Mouse (Mus musculus) brain, embryonic 14.5 days (tissue): ENCODE results near the gene Tcstv3. TPM values are rescaled to one million over a fixed set of nuclear protein-coding genes. Genes with fewer than 3 reads are reported as not detected.
"Not testable (repeated sequence)": the region's sequence is repeated elsewhere in the genome, so short reads cannot be mapped to it uniquely, and the experiment has no call there.

Experiments
- DNase-seq: peaks from one replicate; pipeline ENCODE4 v3.0.0-alpha.2; 2011; ENCODE audit warnings: low read depth
- CTCF ChIP-seq: fragments of 200-500 bp; IDR thresholded peaks from 2 replicates; pipeline ENCODE4 v1.5.1; 2012; ENCODE audit warnings: inconsistent platforms, mild to moderate bottlenecking, moderate library complexity, borderline replicate concordance; ENCODE audit not compliant: insufficient read depth, insufficient read length; ENCODE audit errors: extremely low read depth
- POLR2A ChIP-seq: fragments of 200-500 bp; IDR thresholded peaks from 2 replicates; pipeline ENCODE4 v1.6.1; 2012; ENCODE audit warnings: mild to moderate bottlenecking, inconsistent platforms, borderline replicate concordance; ENCODE audit not compliant: poor library complexity, insufficient read depth, insufficient read length, severe bottlenecking; ENCODE audit errors: extremely low read depth
- polyA plus RNA-seq: library from polyadenylated mRNA; depleted of rRNA; stranded (reverse); fragments of >200 nt; gene quantifications from 2 replicates; pipeline ENCODE4 v1.2.3, GENCODE M21; 2012; rRNA removed

Tcstv3 gene
- polyA plus RNA-seq: not detected in 2 replicates

DNA sequence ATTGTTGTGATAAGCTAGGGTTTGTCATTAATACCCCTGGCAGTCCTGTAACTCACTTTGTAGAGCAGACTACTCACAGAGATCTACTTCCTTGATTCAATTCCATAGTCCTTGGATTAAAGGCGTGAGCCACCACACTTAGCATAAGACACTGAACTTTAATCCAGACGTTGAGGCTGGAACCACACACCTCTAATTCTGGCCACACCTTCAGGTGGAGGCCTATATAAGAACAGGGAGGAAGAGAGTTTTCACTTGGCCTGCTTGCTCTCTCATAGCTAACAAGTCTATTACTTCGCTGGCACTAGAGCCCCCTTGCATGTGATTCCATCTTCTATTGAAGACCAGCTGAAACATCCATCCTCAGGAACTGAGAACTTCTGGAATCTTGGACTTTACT is at the start of gene Tcstv3:
Gene Tcstv3, plus strand, starts transcription at position 301 of the 400 bp plus-strand sequence.
- not testable (repeated sequence) for DNase-seq

DNA sequence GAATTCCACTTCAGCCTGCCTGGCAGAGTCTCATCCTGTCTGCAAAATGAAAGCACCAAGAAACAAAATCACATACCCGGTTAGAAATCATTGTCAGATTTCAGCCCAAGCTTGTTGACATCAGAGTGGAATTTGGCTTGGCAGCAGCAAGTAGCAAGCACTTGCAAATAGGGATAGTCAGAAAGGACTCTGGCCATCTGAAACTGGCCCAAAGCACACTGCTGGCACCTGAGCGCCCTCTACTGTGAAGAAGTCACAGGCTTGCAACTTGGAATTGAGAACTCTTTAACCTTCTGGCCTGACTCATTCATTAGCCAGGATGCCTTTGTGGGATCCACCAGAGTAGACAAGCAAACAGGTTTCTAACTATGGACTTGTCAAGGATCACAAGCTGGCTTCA is 38.8 kb upstream of the Tcstv3 start:
- not testable (repeated sequence) for DNase-seq

DNA sequence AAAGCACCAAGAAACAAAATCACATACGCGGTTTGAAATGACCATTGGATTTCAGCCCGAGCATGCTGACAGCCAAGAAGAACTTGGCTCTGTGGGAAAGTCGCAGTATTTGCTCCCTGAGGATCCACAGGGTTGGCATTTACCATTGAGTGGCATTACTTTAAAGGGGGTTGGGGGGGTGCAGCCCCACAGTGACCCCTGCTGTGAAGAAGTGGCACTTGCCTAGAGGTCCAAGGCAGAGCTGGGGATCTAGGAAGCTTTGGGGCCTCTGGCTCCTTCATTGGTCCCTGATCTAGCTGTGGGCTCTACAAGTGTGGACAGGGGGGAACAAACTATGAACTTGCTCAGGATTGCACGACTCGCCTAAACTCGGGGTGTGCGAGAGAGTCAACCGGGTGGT is 37.9 kb upstream of the Tcstv3 start:
- DNase-seq: no peak
- no peak for TF ChIP-seq POLR2A
- no peak for TF ChIP-seq CTCF

DNA sequence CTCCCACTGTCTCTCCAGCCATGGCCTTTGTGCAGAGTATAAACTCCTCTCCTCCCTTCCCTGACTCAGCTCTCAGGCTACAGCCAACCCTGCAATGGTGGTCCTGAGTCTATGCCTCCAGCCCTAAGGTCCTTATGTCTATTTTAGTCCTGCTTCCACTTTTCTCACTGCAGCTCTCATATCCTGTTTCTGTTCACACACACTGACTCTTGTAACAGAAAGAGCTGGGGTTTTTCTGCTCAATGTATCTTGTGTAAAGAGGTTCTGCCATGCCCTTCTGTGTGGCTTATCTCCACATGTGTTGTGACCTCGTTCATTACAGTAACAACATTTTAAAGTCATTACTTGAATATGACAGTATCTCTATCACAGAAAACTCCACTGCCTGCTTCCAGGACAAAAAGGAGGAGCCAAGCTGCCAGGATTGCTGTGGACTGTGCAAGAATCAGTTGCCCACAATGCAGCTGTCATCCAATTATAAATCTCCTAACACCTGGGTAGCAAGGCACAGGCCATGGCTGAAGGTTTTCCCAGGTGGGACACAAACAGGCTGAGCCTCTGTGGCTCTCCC is 17.3 kb upstream of the Tcstv3 start:
- no peak for DNase-seq
- TF ChIP-seq POLR2A (no peak), CTCF (no peak)

DNA sequence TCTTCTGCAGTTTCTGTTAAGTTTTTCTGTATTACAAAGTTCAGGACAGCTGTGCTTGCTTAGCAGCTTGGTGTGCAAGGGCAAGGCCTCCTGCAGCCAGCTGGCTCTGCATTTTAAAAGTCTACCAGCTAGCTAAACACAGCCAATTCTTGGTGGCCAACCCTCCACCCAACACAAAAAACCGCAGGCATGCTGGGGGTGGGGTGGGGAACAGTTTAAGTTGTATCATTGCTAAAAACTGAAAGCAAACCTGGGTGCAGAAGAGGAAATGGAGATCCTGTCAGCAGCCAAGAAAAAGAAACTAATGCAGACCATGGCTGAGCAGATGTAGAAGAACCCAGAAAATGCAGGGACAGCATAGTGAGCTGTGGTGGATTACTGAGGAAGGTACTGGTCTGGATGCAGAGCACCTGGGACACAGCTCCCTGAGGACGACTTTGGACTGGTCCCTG is 16.7 kb upstream of the Tcstv3 start, which contains the start of gene BC147527:
Gene BC147527, plus strand, starts transcription at position 402 of the 452 bp plus-strand sequence.
- no peak for TF ChIP-seq POLR2A
- no peak for TF ChIP-seq CTCF
- DNase-seq: no peak

DNA sequence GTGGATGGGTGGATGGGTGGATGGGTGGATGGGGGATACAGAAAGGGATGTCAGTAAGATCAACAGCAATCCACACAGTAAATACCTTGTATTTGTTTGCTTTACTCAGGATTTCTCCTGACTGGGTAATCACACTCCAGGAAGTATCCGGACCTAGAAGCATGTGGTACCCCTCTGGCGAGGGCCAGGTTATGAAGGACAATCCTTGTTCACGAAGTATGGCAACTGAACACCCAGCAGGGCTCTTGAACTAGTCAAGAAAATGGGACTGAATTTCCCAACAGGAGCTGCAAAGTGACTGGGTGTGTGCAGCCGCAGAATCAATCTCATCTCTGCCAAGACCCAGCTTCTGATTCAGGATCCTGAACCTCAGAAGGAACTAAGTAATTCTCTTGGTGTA is 15.8 kb upstream of the Tcstv3 start:
- DNase-seq: no peak
- TF ChIP-seq CTCF: no peak
- TF ChIP-seq POLR2A: no peak

DNA sequence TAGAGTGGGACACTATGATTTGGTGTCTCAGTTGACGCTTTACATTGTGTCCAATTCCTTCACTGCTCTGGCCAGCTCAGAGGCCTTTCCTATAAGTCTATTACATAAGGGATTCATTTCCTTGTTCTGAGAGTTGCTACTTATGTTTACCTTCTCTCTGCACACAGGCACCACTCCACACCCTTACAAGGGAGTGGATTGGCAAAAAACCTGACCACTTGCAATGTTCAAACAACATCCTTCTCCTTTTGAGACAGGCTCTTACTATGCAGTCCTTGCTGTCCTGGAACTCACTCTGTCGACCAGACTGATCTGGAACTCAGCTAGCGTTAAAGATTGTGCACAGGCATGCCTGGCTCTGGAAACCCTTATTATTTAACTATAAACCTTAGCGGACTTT is 5.9 kb upstream of the Tcstv3 start:
- no peak for DNase-seq
- no peak for TF ChIP-seq CTCF
- TF ChIP-seq POLR2A: no peak

DNA sequence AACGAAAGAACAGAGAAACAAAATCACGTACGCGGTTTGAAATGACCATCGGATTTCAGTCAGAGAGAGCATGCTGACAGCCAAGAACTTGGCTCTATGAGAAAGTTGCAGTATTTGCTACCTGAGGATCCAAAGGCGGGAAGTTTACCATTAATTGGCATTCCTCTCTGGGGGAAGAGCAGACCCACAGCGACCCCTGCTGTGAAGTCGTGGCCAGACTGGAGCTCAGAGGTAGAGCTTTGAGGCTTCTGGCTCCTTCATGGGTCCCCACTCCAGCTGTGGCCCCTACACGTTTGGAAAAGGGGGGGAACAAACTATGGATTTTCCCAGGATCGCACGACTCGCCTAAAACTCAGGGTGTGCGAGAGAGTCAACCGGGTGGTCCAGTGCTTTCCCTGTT is 3.1 kb upstream of the Tcstv3 start:
- DNase-seq: peak; percentile 6

DNA sequence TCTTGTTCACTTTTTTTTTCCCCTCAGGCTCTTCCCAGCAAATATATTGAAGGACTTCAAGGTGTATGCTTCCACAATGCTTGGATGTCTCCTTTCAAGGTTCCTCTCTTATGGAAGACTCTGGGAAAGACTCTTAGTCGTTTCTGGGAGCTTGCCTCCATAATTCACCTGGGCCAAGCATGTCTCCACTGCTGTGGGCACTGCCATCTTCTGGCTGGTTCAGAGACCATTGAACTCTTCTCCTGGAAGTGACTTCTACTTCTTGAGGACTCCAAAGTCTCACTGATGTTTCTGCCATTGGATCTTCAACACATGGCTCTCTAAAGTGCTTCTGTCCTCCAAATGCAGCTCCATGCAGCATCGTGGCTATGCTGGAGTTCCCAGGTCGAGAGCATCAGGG is 3.5 kb downstream of the Tcstv3 start:
- no peak for DNase-seq
- TF ChIP-seq CTCF (no peak), POLR2A (no peak)

More for the DNA sequence above, 3.1 kb upstream of the Tcstv3 start:
- TF ChIP-seq CTCF (peak; percentile 50; the same call in 1 of the 2 replicates), POLR2A (no peak)

DNA sequence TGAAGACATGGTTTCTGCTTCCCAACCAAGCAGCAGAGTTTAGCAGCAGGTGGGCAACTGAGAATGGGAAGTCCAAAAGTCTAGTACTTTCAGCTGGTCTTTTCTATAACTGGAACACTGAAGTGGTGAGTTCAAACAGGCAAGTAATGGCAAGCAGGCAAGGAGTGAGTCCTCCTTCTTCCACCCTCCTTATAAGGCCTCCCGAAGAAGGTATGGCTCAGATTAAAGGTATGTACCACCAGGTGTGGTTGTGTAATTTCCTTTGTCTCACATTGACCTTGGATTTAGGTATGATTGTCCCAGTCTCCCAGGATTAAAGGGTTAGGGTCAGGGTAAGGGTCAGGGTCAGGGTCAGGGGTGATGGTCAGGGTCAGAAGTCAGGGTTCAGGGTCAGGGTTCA is 4.0 kb downstream of the Tcstv3 start:
- TF ChIP-seq CTCF (no peak), POLR2A (no peak)
- peak; percentile 20 for DNase-seq

Other genes starting within 250 kb of the Tcstv3 start
- gene Gm20767, start 176.6 kb upstream of the Tcstv3 start, polyA plus RNA-seq: not detected in 2 replicates
- gene Gm21818, start 144.4 kb upstream of the Tcstv3 start, polyA plus RNA-seq: not detected in 2 replicates
- gene Gm21762, start 100.9 kb upstream of the Tcstv3 start, polyA plus RNA-seq: not detected in 2 replicates
- gene Gm21731, start 77.8 kb upstream of the Tcstv3 start, polyA plus RNA-seq: not detected in 2 replicates
- gene AF067061, start 53.8 kb upstream of the Tcstv3 start, polyA plus RNA-seq: not detected in 2 replicates
- gene BC147527, start 16.5 kb upstream of the Tcstv3 start, polyA plus RNA-seq: 0.06 and 0.15 TPM in 2 replicates